Mouse (Mus musculus) forebrain, embryonic 12.5 days (tissue): Measurements from ENCODE around the gene Dmwd. TPM values are rescaled to one million over a fixed set of nuclear protein-coding genes. Genes with fewer than 3 reads are reported as not detected.

Experiments used
- ATAC-seq: fragments of 200-750 bp; cut with Nextera tagmentation; 2 replicates; pipeline ENCODE4 v1.8.0; 2017; ENCODE audit warnings: moderate TSS enrichment; ENCODE audit not compliant: low FRiP score
- H3K27ac ChIP-seq: fragments of 300-500 bp; sonication (generic); 2 replicates; pipeline ENCODE4 v1.5.1; 2016; ENCODE audit warnings: mild to moderate bottlenecking
- H3K27me3 ChIP-seq: fragments of 300-500 bp; sonication (generic); 2 replicates; pipeline ENCODE4 v1.6.1; 2016; ENCODE audit warnings: mild to moderate bottlenecking
- H3K36me3 ChIP-seq: fragments of 300-500 bp; sonication (generic); replicated peaks from 2 replicates; pipeline ENCODE4 v1.6.1; 2016; ENCODE audit warnings: mild to moderate bottlenecking
- H3K4me1 ChIP-seq: fragments of 300-500 bp; sonication (generic); 2 replicates; pipeline ENCODE4 v1.6.1; 2016
- H3K4me2 ChIP-seq: fragments of 300-500 bp; sonication (generic); 2 replicates; pipeline ENCODE4 v1.6.1; 2016; ENCODE audit warnings: mild to moderate bottlenecking, moderate library complexity
- H3K4me3 ChIP-seq: fragments of 300-500 bp; sonication (generic); replicated peaks from 2 replicates; pipeline ENCODE4 v1.5.1; 2016; ENCODE audit warnings: mild to moderate bottlenecking
- H3K9ac ChIP-seq: fragments of 300-500 bp; sonication (generic); 2 replicates; pipeline ENCODE4 v1.6.1; 2016; ENCODE audit warnings: mild to moderate bottlenecking
- H3K9me3 ChIP-seq: fragments of 300-500 bp; sonication (generic); 2 replicates; pipeline ENCODE4 v1.6.1; 2016
- WGBS: fragments of 180-500 bp; shearing (Covaris S2); methylation state at CpG from one replicate; pipeline ENCODE4 v1.1.7; 2016; 5-methylcytosine and 5-hydroxymethylcytosine counted together
- microRNA-seq: library from miRNA; unstranded; fragments of <30 nt; microRNA quantifications from one replicate; pipeline ENCODE4, GENCODE M21; 2017
- polyA plus RNA-seq: library from polyadenylated mRNA; unstranded; fragments of >200 nt; fragmentation: Nextera tagmentation; extraction: Ambion mirVana; gene quantifications from 2 replicates; pipeline ENCODE4 v1.2.1, GENCODE M21; 2016

Gene Dmwd
- polyA plus RNA-seq, 1 experiment from 2014 or later, result 19.0 TPM

GRCm38 (mm10) chr7:19127744-19128143, 51.7 kb downstream of the Dmwd start:
- Histone ChIP-seq H3K36me3 (0 out of 2 replicates have a peak, but pooled peaks cover 12% of the 10 kb centered on the region), H3K27me3 (no peaks in the 10 kb centered on the region), H3K4me3 (no peak overlapping the region), H3K4me2 (no peak overlapping the region), H3K9ac (no peak overlapping the region), H3K27ac (no peak overlapping the region), H3K4me1 (peaks cover 13% of the 10 kb centered on the region), H3K9me3 (no peaks in the 10 kb centered on the region)
- WGBS, result 97% methylated on average over 5 of the region's 5 CpGs
- ATAC-seq, result no peak

- ATAC-seq, result no peak
- Histone ChIP-seq H3K4me3 (no peak overlapping the region), H3K36me3 (0 out of 2 replicates have a peak, but pooled peaks cover 12% of the 10 kb centered on the region), H3K9ac (no peak overlapping the region), H3K9me3 (no peaks in the 10 kb centered on the region), H3K27me3 (no peaks in the 10 kb centered on the region), H3K4me1 (peaks cover 13% of the 10 kb centered on the region), H3K27ac (no peak overlapping the region), H3K4me2 (no peak overlapping the region)
- 95% methylated on average over 5 of the region's 5 CpGs for WGBS
Observed at GRCm38 (mm10) chr7:19129396-19129795, 53.4 kb downstream of the Dmwd start.

- no peaks in the 10 kb centered on the region for H3K9me3 ChIP-seq
- peaks cover 13% of the 10 kb centered on the region for H3K4me1 ChIP-seq
- peaks cover 16% of the 10 kb centered on the region for H3K36me3 ChIP-seq
- H3K4me2 ChIP-seq, result peak overlapping the region; percentile 64
- ATAC-seq, result no peak
- peak overlapping the region; percentile 42; the same call in 1 of the 2 replicates for H3K4me3 ChIP-seq
- H3K27me3 ChIP-seq, result no peaks in the 10 kb centered on the region
- H3K27ac ChIP-seq, result peak overlapping the region; percentile 91
- 42% methylated on average over 4 of the region's 4 CpGs for WGBS
- H3K9ac ChIP-seq, result peak overlapping the region; percentile 56
Observed at GRCm38 (mm10) chr7:19130657-19131056, 54.6 kb downstream of the Dmwd start.

GRCm38 (mm10) chr7:19131324-19131848, 55.4 kb downstream of the Dmwd start:
- ATAC-seq, result peak; percentile 99
- Histone ChIP-seq H3K4me2 (peak overlapping the region; percentile 64), H3K27me3 (no peaks in the 10 kb centered on the region), H3K4me3 (peak overlapping the region; percentile 42), H3K9me3 (no peaks in the 10 kb centered on the region), H3K9ac (peak overlapping the region; percentile 56), H3K27ac (peak overlapping the region; percentile 91), H3K4me1 (peaks cover 13% of the 10 kb centered on the region), H3K36me3 (peaks cover 18% of the 10 kb centered on the region)
- WGBS, result under 1% methylated on average over 39 of the region's 39 CpGs

Small RNAs within 50 kb of the gene (microRNA-seq; reads per million reads assigned to microRNA genes)
- gene Mir3100, result not detected

Other genes starting within 250 kb of the Dmwd start
- gene Mill2, start 236.3 kb upstream of the Dmwd start, polyA plus RNA-seq, result 0.09 and 0.18 TPM in 2 replicates
- 1.8 and 3.1 TPM in 2 replicates for gene Pglyrp1, start 204.9 kb upstream of the Dmwd start, polyA plus RNA-seq
- 39.7 and 41.0 TPM in 2 replicates for gene Ccdc61, start 165.8 kb upstream of the Dmwd start, polyA plus RNA-seq
- 10.8 and 11.3 TPM in 2 replicates for gene Nova2, start 150.3 kb upstream of the Dmwd start, polyA plus RNA-seq
- gene Nanos2, start 88.8 kb upstream of the Dmwd start, polyA plus RNA-seq, result 0.24 and 0.28 TPM in 2 replicates
- gene Mypop, start 85.0 kb upstream of the Dmwd start, polyA plus RNA-seq, result 3.3 and 4.6 TPM in 2 replicates
- gene Irf2bp1, start 72.2 kb upstream of the Dmwd start, polyA plus RNA-seq, result 36.2 and 39.8 TPM in 2 replicates
- gene Foxa3, start 52.7 kb upstream of the Dmwd start, polyA plus RNA-seq, result 0.09 TPM in 1 of 2 replicates, not detected in the other
- 50.6 and 53.2 TPM in 2 replicates for gene Sympk, start 51.9 kb upstream of the Dmwd start, polyA plus RNA-seq
- gene Rsph6a, start 21.5 kb upstream of the Dmwd start, polyA plus RNA-seq, result not detected in 2 replicates
- gene Dmpk, start 7.6 kb downstream of the Dmwd start, polyA plus RNA-seq, result 10.6 and 12.3 TPM in 2 replicates
- 5.8 and 7.3 TPM in 2 replicates for gene Six5, start 18.4 kb downstream of the Dmwd start, polyA plus RNA-seq
- gene Gm4969, start 42.1 kb downstream of the Dmwd start, polyA plus RNA-seq, result 1.1 and 1.8 TPM in 2 replicates
- 18.4 and 23.1 TPM in 2 replicates for gene Fbxo46, start 43.6 kb downstream of the Dmwd start, polyA plus RNA-seq
- gene Qpctl, start 73.1 kb downstream of the Dmwd start, polyA plus RNA-seq, result 14.4 and 14.7 TPM in 2 replicates
- gene Snrpd2, start 73.5 kb downstream of the Dmwd start, polyA plus RNA-seq, result 148 and 153 TPM in 2 replicates
- 1.1 and 1.3 TPM in 2 replicates for gene Gipr, start 89.9 kb downstream of the Dmwd start, polyA plus RNA-seq
- gene Eml2, start 100.2 kb downstream of the Dmwd start, polyA plus RNA-seq, result 5.8 and 6.5 TPM in 2 replicates
- gene Gpr4, start 136.3 kb downstream of the Dmwd start, polyA plus RNA-seq, result 1.6 and 1.7 TPM in 2 replicates
- 45.5 and 48.3 TPM in 2 replicates for gene Opa3, start 152.1 kb downstream of the Dmwd start, polyA plus RNA-seq
- 42.4 and 43.0 TPM in 2 replicates for gene Vasp, start 195.6 kb downstream of the Dmwd start, polyA plus RNA-seq
- 0.19 TPM in 1 of 2 replicates, not detected in the other for gene Ppm1n, start 203.8 kb downstream of the Dmwd start, polyA plus RNA-seq
- gene Rtn2, start 206.4 kb downstream of the Dmwd start, polyA plus RNA-seq, result 70.3 and 74.1 TPM in 2 replicates
- 0.24 TPM in 1 of 2 replicates, not detected in the other for gene Fosb, start 233.8 kb downstream of the Dmwd start, polyA plus RNA-seq